Mouse (Mus musculus) heart, adult 2 months (tissue): ENCODE results near the gene Hist1h4b. TPM values are rescaled to one million over a fixed set of nuclear protein-coding genes. Genes with fewer than 3 reads are reported as not detected.
"Not testable (repeated sequence)": the region's sequence is repeated elsewhere in the genome, so short reads cannot be mapped to it uniquely, and the experiment has no call there.

Experiments used
- DNase-seq, 2 experiments: peaks; one replicate each; pipeline ENCODE4 v3.0.0; 2021
- H3K27ac ChIP-seq: fragments of 200-600 bp; 2 replicates; pipeline ENCODE4 v1.8.1; 2022
- H3K27me3 ChIP-seq: fragments of 200-500 bp; 2 replicates; pipeline ENCODE4 v1.6.1; 2012; ENCODE audit warnings: mild to moderate bottlenecking, low read length, inconsistent platforms, mixed read lengths; ENCODE audit not compliant: control insufficient read depth, insufficient read depth
- H3K36me3 ChIP-seq: fragments of 200-500 bp; 2 replicates; pipeline ENCODE4 v1.6.1; 2012; ENCODE audit warnings: low read length, inconsistent platforms; ENCODE audit not compliant: control insufficient read depth, insufficient read depth
- H3K4me1 ChIP-seq: fragments of 200-500 bp; 2 replicates; pipeline ENCODE4 v1.6.1; 2011; ENCODE audit warnings: low read length; ENCODE audit not compliant: control insufficient read depth, insufficient read depth
- H3K4me3 ChIP-seq: fragments of 200-600 bp; 2 replicates; pipeline ENCODE4 v1.8.1; 2022
- H3K79me2 ChIP-seq: fragments of 200-500 bp; replicated peaks from 2 replicates; pipeline ENCODE4 v1.6.1; 2012; ENCODE audit warnings: mild to moderate bottlenecking, inconsistent platforms, low read length, moderate library complexity, mixed read lengths; ENCODE audit not compliant: control insufficient read depth, insufficient read depth
- H3K9ac ChIP-seq: fragments of 200-500 bp; 2 replicates; pipeline ENCODE4 v1.6.1; 2012; ENCODE audit warnings: low read depth, mild to moderate bottlenecking, control low read depth, inconsistent platforms, low read length, mixed read lengths
- CTCF ChIP-seq: fragments of 200-600 bp; IDR thresholded peaks from 2 replicates; pipeline ENCODE4 v1.8.1; 2022; ENCODE audit warnings: antibody characterized with exemption, mild to moderate bottlenecking, moderate library complexity
- EP300 ChIP-seq: fragments of 200-500 bp; IDR thresholded peaks from 2 replicates; pipeline ENCODE4 v1.6.1; 2011; ENCODE audit warnings: low read depth, low read length, control low read depth; ENCODE audit not compliant: insufficient read depth
- POLR2A ChIP-seq: fragments of 200-500 bp; IDR thresholded peaks from 2 replicates; pipeline ENCODE4 v1.6.1; 2011; ENCODE audit warnings: mild to moderate bottlenecking, low read depth, low read length, control low read depth; ENCODE audit not compliant: insufficient read depth
- WGBS: fragments of 180-500 bp; shearing (Covaris S2); methylation state at CpG from one replicate; pipeline ENCODE4 v1.1.7; 2018; 5-methylcytosine and 5-hydroxymethylcytosine counted together
- intact Hi-C: fragments of 180-260 bp; cut with DNase I; formaldehyde crosslinking; loops from one replicate; pipeline ENCODE4 v1.15.1; 2025
- polyA plus RNA-seq: library from polyadenylated mRNA; depleted of rRNA; stranded (reverse); fragments of >200 nt; gene quantifications from 2 replicates; pipeline ENCODE4 v1.2.3, GENCODE M21; 2012
- total RNA-seq, 2 experiments: library from RNA; stranded (reverse); gene quantifications; 2 replicates each; pipeline ENCODE4 v1.2.3; 2021

The Hist1h4b gene
- total and polyA plus RNA-seq, 3 experiments, result 1.1 to 11.3 (median 4.9) TPM

DNA sequence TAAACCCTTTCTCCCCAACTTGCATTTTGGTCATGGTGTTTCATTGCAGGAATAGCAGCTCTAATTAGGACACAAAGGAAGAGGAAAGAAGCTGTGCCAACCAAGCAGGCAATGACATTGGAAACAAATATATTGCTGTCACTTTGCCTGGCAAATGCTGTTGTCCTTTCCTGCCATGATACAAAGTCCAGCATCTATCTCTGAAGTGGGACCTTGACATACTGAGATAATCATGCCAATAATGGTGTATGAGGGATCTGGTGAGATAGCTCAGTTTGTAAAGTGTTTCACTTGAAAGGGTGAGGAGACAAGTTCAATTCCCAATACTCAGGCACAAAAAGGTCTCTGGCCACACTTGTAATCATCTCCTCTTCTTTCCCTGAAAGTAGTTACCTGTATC, 10.0 kb downstream of the Hist1h4b start:
- H3K4me3 ChIP-seq, result no peak overlapping the region
- no peak for DNase-seq
- peaks cover 2% of the 10 kb centered on the region; the same call in 1 of the 2 replicates for H3K36me3 ChIP-seq
- H3K79me2 ChIP-seq, result no peaks in the 10 kb centered on the region
- no peak overlapping the region for H3K9ac ChIP-seq
- no peaks in the 10 kb centered on the region for H3K27me3 ChIP-seq
- peaks cover 1% of the 10 kb centered on the region; the same call in 1 of the 2 replicates for H3K4me1 ChIP-seq
- intact Hi-C loops, result loop anchor here (10.0 kb wide), 1 partner anchor 402 kb away; the partner anchor contains the start of gene Zfp322a
- TF ChIP-seq CTCF (no peak), POLR2A (no peak), EP300 (no peak)
- no peak overlapping the region for H3K27ac ChIP-seq

DNA sequence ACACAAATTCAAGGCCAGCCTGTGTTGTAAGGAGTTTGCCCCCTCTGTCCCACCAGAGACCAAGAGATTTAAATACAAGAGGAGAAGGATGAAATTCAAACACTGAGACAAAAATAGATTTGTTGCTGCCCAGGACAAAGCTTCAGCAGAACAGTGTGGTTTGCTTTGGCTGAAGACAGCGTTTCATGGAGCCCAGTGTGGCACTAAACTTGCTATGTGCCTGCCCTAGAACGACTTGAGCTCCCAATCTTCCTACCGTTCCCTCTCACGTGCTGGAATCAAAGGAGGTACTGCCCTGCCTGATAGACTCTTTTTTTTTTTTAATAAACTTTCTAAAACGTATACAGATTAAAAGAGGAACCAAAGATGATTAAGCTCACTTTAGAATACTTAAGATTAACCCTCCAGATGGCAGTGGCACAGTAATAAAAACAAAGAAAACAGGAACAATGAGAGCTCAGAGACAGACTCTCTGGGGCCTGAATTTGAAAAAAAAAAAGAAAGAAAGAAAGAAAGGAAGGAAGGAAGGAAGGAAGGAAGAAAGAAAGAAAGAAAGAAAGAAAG, 12.1 kb downstream of the Hist1h4b start:
- H3K4me1 ChIP-seq, result peaks cover 1% of the 10 kb centered on the region; the same call in 1 of the 2 replicates
- no peaks in the 10 kb centered on the region for H3K79me2 ChIP-seq
- no peak for DNase-seq
- TF ChIP-seq EP300 (no peak), POLR2A (no peak)
- H3K27me3 ChIP-seq, result no peaks in the 10 kb centered on the region
- no peaks in the 10 kb centered on the region for H3K36me3 ChIP-seq
- WGBS, result 29% methylated on average over 5 of the region's 5 CpGs
- H3K9ac ChIP-seq, result no peak overlapping the region
- no peak overlapping the region for H3K27ac ChIP-seq
- H3K4me3 ChIP-seq, result no peak overlapping the region
- intact Hi-C loops, result loop anchor here (10.0 kb wide), 1 partner anchor 404 kb away; the partner anchor contains the start of gene Zfp322a

- WGBS, result 93% methylated on average over 2 of the region's 2 CpGs
- not testable (repeated sequence) for H3K36me3 ChIP-seq, H3K79me2 ChIP-seq, H3K4me1 ChIP-seq, DNase-seq, H3K4me3 ChIP-seq, H3K27me3 ChIP-seq, H3K9ac ChIP-seq, H3K27ac ChIP-seq
- intact Hi-C loops, result loop anchor here (10.0 kb wide), 1 partner anchor 405 kb away; the partner anchor contains the start of gene Zfp322a
Measured at GRCm38 (mm10) chr13:23769613-23770012, 12.8 kb downstream of the Hist1h4b start, which contains the start of gene Trim38. TSS of gene Trim38 (plus strand) at chr13:23769913.

DNA sequence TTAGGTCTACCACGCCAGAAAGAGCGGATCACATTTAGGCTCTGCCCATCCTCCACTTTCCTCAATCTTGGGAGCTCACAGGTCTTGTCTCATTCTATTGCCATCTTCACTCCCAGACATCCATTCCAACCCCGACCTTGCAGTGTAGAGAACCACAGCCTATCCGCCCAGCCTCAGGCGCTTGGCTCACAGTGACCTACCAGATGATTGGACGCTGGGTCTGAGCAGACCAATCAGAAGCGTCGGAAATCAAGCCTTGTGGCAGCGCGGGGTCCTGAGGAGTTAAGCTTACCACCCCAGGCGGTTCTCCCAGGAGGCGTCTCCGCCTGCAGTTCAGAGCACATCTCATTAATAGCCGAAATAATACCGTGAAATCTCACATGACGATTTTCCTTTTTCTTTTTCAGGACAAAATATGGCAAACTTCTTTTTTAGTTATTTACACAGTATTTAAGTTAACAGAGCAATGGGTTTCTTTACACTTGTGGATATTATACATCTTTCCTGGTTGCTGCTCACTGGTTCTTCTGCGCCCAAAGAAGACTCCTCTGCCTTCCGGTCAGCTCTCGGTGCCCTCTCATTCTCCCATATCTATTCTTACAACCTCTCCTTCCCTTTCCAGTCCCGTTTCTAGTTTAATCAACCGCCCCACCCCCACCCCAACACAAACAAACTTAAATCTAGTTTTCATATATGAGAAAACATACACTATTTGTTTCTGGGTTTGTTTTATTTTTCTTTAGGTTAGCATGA, 15.9 kb downstream of the Hist1h4b start:
- H3K9ac ChIP-seq, result no peak overlapping the region
- 13% methylated on average over 21 of the region's 21 CpGs for WGBS

GRCm38 (mm10) chr13:23778339-23778738, 21.5 kb downstream of the Hist1h4b start:
- Histone ChIP-seq H3K4me3 (no peak overlapping the region), H3K79me2 (no peaks in the 10 kb centered on the region), H3K9ac (no peak overlapping the region), H3K27me3 (no peaks in the 10 kb centered on the region), H3K27ac (no peak overlapping the region), H3K36me3 (no peaks in the 10 kb centered on the region), H3K4me1 (no peaks in the 10 kb centered on the region)
- DNase-seq, result no peak
- 90% methylated on average over 7 of the region's 7 CpGs for WGBS
- intact Hi-C loops, result no loop called here
- TF ChIP-seq CTCF, result no peak
- no peak for TF ChIP-seq EP300
- no peak for TF ChIP-seq POLR2A

More for the DNA sequence above, 15.9 kb downstream of the Hist1h4b start:
- intact Hi-C loops, result no loop called here
- Histone ChIP-seq H3K79me2 (no peaks in the 10 kb centered on the region), H3K4me3 (no peak overlapping the region), H3K4me1 (peaks cover 1% of the 10 kb centered on the region; the same call in 1 of the 2 replicates), H3K27me3 (no peaks in the 10 kb centered on the region), H3K36me3 (no peaks in the 10 kb centered on the region), H3K27ac (no peak overlapping the region)
- TF ChIP-seq EP300 (no peak), CTCF (no peak), POLR2A (no peak)
- peak; percentile 24 to 37 for DNase-seq

- Histone ChIP-seq H3K27ac (no peak overlapping the region), H3K36me3 (no peaks in the 10 kb centered on the region), H3K9ac (no peak overlapping the region), H3K4me3 (no peak overlapping the region), H3K27me3 (no peaks in the 10 kb centered on the region), H3K79me2 (no peaks in the 10 kb centered on the region), H3K4me1 (no peaks in the 10 kb centered on the region)
- 72% methylated on average over 4 of the region's 4 CpGs for WGBS
- intact Hi-C loops, result no loop called here
- DNase-seq, result no peak
- TF ChIP-seq POLR2A, result no peak
- no peak for TF ChIP-seq CTCF
- no peak for TF ChIP-seq EP300
Measured at GRCm38 (mm10) chr13:23779025-23779424, 22.2 kb downstream of the Hist1h4b start.
